Mouse (Mus musculus) neutrophil, adult 83 days (primary cell): ENCODE results near the gene Elavl1. TPM values are rescaled to one million over a fixed set of nuclear protein-coding genes. Genes with fewer than 3 reads are reported as not detected.

Experiments used
- total RNA-seq, 2 experiments: library from RNA; stranded (reverse); gene quantifications; one replicate each; pipeline ENCODE4 v1.2.4; 2023

Elavl1 gene
- total RNA-seq, result 10 to 100 TPM; 72.0 to 78.3 TPM

GRCm38 (mm10) chr8:4324983-4325750 is at the start of gene Elavl1, which contains the start of gene Ccl25:
Gene Elavl1, minus strand, starts transcription at chr8:4325413.
Gene Ccl25, plus strand, starts transcription at chr8:4325210.

GRCm38 (mm10) chr8:4275275-4276110 is 49.7 kb downstream of the Elavl1 start, which contains the start of gene Timm44:
Gene Timm44, minus strand, starts transcription at chr8:4275913.

GRCm38 (mm10) chr8:4259125-4259804 is 65.9 kb downstream of the Elavl1 start, which contains the start of gene Ctxn1:
Gene Ctxn1, minus strand, starts transcription at chr8:4259274.

GRCm38 (mm10) chr8:4252934-4253841 is 72.0 kb downstream of the Elavl1 start, which contains the start of gene Snapc2:
Gene Snapc2, plus strand, starts transcription at chr8:4253080.

GRCm38 (mm10) chr8:4247951-4248540 is 77.2 kb downstream of the Elavl1 start, which contains the start of gene Tgfbr3l:
Gene Tgfbr3l, plus strand, starts transcription at chr8:4248214.

GRCm38 (mm10) chr8:4238434-4239192 is 86.6 kb downstream of the Elavl1 start, which contains the start of the genes Map2k7 and Gm49320:
Gene Map2k7, plus strand, starts transcription at chr8:4238740.
Gene Gm49320, plus strand, starts transcription at chr8:4238865.

Other genes with a start within 250 kb of the Elavl1 start
- not detected for gene Cd209f, start 219.6 kb downstream of the Elavl1 start, total RNA-seq
- not detected for gene Cd209g, start 191.3 kb downstream of the Elavl1 start, total RNA-seq
- 10 to 100 TPM in 1 of 2 experiments, 1 to 10 TPM in 1; 8.8 to 11.4 TPM for gene Evi5l, start 158.8 kb downstream of the Elavl1 start, total RNA-seq
- gene Prr36, start 108.0 kb downstream of the Elavl1 start, total RNA-seq, result under 1 TPM; 0.24 to 0.26 TPM
- not detected for gene Lrrc8e, start 98.6 kb downstream of the Elavl1 start, total RNA-seq
- gene Map2k7, start 86.7 kb downstream of the Elavl1 start, total RNA-seq, result 10 to 100 TPM; 46.7 to 54.4 TPM
- not detected for gene Gm49320, start 86.5 kb downstream of the Elavl1 start, total RNA-seq
- 1 to 10 TPM; 8.2 to 9.2 TPM for gene Tgfbr3l, start 77.2 kb downstream of the Elavl1 start, total RNA-seq
- gene Snapc2, start 72.3 kb downstream of the Elavl1 start, total RNA-seq, result 10 to 100 TPM; 12.1 to 13.5 TPM
- 1 to 10 TPM in 1 of 2 experiments, under 1 TPM in 1; 0.44 to 1.1 TPM for gene Ctxn1, start 66.1 kb downstream of the Elavl1 start, total RNA-seq
- gene Timm44, start 49.5 kb downstream of the Elavl1 start, total RNA-seq, result 10 to 100 TPM; 29.9 to 38.5 TPM
- gene Ccl25, start 203 bp downstream of the Elavl1 start, total RNA-seq, result 10 to 100 TPM; 10.8 to 12.3 TPM
- 1 to 10 TPM; 3.0 to 3.7 TPM for gene Cers4, start 167.6 kb upstream of the Elavl1 start, total RNA-seq